Mouse (Mus musculus): Measurements from ENCODE around the gene Echs1. TPM values are rescaled to one million over a fixed set of nuclear protein-coding genes. Genes with fewer than 3 reads are reported as not detected.
A peak's percentile ranks its signal among the peaks of the same experiment; 100 is the strongest.

The Echs1 gene
- polyA plus RNA-seq (2012; rRNA removed), result 90.9 and 98.6 TPM in 2 replicates

DNA sequence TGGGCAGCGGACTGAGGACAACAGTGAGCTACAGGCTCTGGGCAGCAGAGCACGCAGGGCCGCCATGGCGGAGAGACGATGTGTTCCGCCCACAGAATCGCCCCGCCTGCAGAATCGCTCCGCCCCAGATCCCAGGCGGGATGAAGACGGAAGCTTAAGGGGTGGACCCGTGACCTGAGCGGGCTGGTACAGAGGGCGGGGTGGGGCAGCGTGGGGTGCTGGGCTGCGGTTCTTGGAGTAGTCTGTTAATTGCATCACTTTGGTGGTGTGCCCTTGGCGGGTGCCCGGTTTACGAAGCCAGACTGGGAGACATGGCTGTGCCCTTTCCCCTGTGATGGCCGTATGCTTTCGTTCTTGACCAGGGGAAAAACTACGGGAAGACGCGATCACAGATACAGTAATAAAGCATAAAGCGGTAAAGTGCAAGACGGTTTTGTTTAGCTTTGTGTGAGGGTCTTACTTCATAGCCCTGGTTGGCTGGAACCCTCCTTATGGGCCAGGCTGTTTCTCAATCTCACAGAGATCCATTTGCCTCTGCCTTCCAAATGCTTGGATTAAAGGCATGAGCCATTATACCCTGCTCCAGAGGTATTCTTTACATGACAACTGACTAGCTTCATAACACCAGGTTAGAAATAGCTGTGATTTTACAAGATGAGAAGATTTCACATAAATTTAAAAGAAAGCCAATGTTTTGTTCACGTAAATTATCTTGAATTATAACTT lies at the start of gene Echs1:
TSS of gene Echs1 (minus strand) at position 148 of the 726 bp plus-strand sequence.
- TF ChIP-seq CTCF (IDR thresholded peaks at IDR 0.05; ENCODE audit: borderline replicate concordance, insufficient read depth, low read depth, low read length) (no peak), POLR2A (IDR thresholded peaks at IDR 0.05; ENCODE audit: borderline replicate concordance, insufficient read depth, low read length) (peak; percentile 75)
- peak; percentile 88 to 90 for DNase-seq
- WGBS, result 3% methylated on average over 28 of the region's 28 CpGs

DNA sequence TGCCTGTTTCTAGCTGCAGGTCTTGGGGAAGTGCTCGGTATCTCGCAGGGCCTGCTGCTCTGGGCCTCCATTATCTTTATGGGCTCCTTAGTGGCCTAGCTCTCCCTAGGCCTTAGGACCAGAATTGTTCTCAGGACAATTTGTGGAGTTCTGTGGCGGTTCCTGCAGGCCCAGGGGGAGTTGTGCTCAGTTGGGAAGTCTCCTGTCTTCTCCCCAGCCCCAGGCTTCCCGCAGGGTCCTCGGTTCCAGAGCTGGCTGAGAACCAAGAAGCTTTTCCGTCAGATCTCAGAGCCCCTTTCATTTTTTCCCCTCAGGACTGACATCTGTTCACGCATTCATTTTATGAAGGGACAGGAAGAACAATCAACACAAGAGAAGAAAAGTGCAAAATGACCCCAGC lies 48.4 kb upstream of the Echs1 start, which contains the start of gene Olfr522:
TSS of gene Olfr522 (minus strand) at position 101 of the 400 bp plus-strand sequence.
- 52% methylated on average over 7 of the region's 7 CpGs for WGBS
- Histone ChIP-seq H3K27me3 (ENCODE audit: control insufficient read depth, insufficient read depth, low read length) (no peaks in the 10 kb centered on the region), H3K27ac (ENCODE audit: insufficient read depth, low read length) (no peak within 1 kb of the TSS), H3K4me1 (ENCODE audit: control insufficient read depth, insufficient read depth, low read length) (no peaks in the 10 kb centered on the region; the same call in 1 of the 2 replicates), H3K4me3 (replicated peaks; ENCODE audit: insufficient read depth, low read depth, low read length) (no peak within 1 kb of the TSS)
- DNase-seq, result no peak
- no peak for TF ChIP-seq CTCF (IDR thresholded peaks at IDR 0.05; ENCODE audit: borderline replicate concordance, insufficient read depth, low read depth, low read length)
- TF ChIP-seq POLR2A (IDR thresholded peaks at IDR 0.05; ENCODE audit: borderline replicate concordance, insufficient read depth, low read length), result no peak

More for the DNA sequence above, at the start of gene Echs1:
- H3K27me3 ChIP-seq (ENCODE audit: control insufficient read depth, insufficient read depth, low read length), result no peaks in the 10 kb centered on the region
- peaks cover 5% of the 10 kb centered on the region for H3K4me1 ChIP-seq (ENCODE audit: control insufficient read depth, insufficient read depth, low read length)
- peak within 1 kb of the TSS; percentile 94 for H3K4me3 ChIP-seq (replicated peaks; ENCODE audit: insufficient read depth, low read depth, low read length)
- H3K27ac ChIP-seq (ENCODE audit: insufficient read depth, low read length), result peak within 1 kb of the TSS; percentile 86

DNA sequence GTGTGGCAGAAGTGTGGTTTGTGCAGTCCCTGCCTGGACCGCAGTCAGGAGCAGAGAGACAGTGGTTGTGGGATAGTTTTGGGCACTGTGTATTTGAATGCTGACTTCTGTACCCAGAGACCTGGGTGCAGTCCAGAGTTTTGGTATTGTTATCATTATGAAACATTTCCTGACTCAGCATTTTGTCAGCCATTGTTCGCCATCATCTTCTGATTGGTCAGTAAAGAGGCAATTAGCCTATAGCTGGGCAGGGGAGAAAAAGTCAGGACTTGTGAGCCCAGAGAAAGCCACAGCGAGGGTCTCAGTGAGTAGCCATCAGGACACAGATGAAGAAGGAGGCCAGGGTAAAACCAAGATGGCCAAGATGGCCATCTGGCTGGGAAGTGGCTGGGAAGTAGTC lies 44.1 kb upstream of the Echs1 start:
- TF ChIP-seq POLR2A (IDR thresholded peaks at IDR 0.05; ENCODE audit: borderline replicate concordance, insufficient read depth, low read length) (no peak), CTCF (IDR thresholded peaks at IDR 0.05; ENCODE audit: borderline replicate concordance, insufficient read depth, low read depth, low read length) (no peak)
- no peak for DNase-seq
- Histone ChIP-seq H3K27ac (ENCODE audit: insufficient read depth, low read length) (no peak overlapping the region), H3K4me3 (replicated peaks; ENCODE audit: insufficient read depth, low read depth, low read length) (no peak overlapping the region), H3K4me1 (ENCODE audit: control insufficient read depth, insufficient read depth, low read length) (no peaks in the 10 kb centered on the region), H3K27me3 (ENCODE audit: control insufficient read depth, insufficient read depth, low read length) (no peaks in the 10 kb centered on the region)
- WGBS, result 75% methylated on average over 3 of the region's 3 CpGs

DNA sequence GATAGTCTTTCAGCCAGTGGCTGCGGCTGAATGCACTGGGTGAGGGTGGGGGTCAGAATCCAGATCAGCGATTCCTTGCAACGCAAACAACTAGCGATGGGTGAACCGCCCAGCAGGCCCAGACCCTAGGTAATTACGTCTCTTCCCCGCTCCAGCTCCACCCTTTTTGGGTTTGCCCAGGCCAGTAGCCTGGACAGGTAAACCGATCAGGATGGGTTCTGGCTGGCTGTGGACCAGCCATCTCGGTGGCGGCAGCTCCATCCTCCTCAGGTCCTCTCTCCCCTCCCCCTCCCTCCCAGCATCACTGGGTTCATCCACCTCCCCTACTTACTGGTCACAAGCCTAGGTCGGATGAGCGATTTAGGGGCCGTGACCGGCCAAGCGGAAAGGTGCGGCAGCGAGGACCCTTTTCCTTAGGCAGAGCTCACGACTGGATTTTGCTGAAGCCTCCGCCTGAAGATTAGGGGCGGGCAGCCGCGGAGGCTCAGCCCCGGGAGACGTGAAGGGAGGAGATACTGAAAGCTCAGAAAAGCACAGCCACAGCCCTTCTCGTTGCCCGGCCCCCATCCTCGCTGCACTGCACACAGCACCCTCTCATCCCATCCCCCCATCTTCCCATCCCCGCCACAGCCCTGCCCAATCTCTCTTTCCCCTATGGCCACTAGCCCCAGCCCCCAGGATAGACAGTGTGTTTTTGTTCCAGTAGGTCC lies 38.1 kb upstream of the Echs1 start, which contains the start of gene Sprn:
TSS of gene Sprn (minus strand) at position 660 of the 710 bp plus-strand sequence.
- DNase-seq, result peak; percentile 79 to 81
- Histone ChIP-seq H3K4me1 (ENCODE audit: control insufficient read depth, insufficient read depth, low read length) (peaks cover 6% of the 10 kb centered on the region; the same call in 1 of the 2 replicates), H3K27me3 (ENCODE audit: control insufficient read depth, insufficient read depth, low read length) (no peaks in the 10 kb centered on the region), H3K27ac (ENCODE audit: insufficient read depth, low read length) (peak within 1 kb of the TSS; percentile 91), H3K4me3 (replicated peaks; ENCODE audit: insufficient read depth, low read depth, low read length) (peak within 1 kb of the TSS; percentile 94)
- TF ChIP-seq CTCF (IDR thresholded peaks at IDR 0.05; ENCODE audit: borderline replicate concordance, insufficient read depth, low read depth, low read length) (no peak), POLR2A (IDR thresholded peaks at IDR 0.05; ENCODE audit: borderline replicate concordance, insufficient read depth, low read length) (0 out of 2 replicates have a peak, but pooled peaks have one; percentile 34)
- WGBS, result 1% methylated on average over 28 of the region's 28 CpGs

DNA sequence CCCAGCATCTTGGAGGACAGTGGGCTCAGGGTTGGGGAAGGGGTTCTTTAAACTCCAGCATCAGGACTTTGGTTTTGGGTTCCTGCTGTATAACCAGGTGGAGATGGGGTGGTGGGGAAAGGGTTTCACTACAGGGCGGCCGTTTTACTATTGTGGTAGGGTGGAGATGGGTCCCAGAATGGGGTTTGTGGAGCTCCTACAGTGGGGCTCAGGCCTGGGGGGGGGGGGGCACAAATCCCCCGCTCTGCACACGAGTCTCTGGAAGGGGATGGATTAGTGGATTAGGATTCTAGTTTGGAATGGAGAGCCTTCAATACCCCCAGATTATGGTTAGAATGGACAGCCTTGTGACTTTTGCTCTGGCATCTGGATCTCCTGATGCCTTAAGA lies 37.5 kb upstream of the Echs1 start:
- 8% methylated on average over 4 of the region's 4 CpGs for WGBS
- H3K4me3 ChIP-seq (replicated peaks; ENCODE audit: insufficient read depth, low read depth, low read length), result peak overlapping the region; percentile 94
- TF ChIP-seq CTCF (IDR thresholded peaks at IDR 0.05; ENCODE audit: borderline replicate concordance, insufficient read depth, low read depth, low read length), result no peak
- no peak for TF ChIP-seq POLR2A (IDR thresholded peaks at IDR 0.05; ENCODE audit: borderline replicate concordance, insufficient read depth, low read length)
- peaks cover 6% of the 10 kb centered on the region; the same call in 1 of the 2 replicates for H3K4me1 ChIP-seq (ENCODE audit: control insufficient read depth, insufficient read depth, low read length)
- peak overlapping the region; percentile 91 for H3K27ac ChIP-seq (ENCODE audit: insufficient read depth, low read length)
- no peaks in the 10 kb centered on the region for H3K27me3 ChIP-seq (ENCODE audit: control insufficient read depth, insufficient read depth, low read length)
- no peak for DNase-seq

DNA sequence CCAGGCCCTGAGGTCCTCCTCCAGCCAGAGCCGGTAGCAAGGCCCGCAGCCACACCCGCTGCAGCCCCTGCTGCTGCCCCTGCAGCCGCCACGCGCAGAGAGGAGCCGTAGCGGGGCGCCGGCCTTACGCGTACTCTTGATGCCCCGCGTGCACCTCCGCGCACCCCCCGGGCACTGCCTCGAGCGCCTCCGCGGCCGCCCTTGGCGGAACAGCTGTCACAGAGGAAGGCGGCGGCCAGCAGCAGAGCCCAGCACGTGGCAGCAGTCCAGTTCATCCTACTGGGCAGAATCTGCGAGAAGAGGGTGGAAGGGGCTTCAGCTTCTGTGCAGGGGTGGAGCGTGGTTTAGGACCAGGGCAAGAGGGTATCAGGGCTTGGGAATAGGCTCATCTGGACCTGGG lies 37.1 kb upstream of the Echs1 start:
- DNase-seq, result peak; percentile 68 to 77
- Histone ChIP-seq H3K27me3 (ENCODE audit: control insufficient read depth, insufficient read depth, low read length) (no peaks in the 10 kb centered on the region), H3K27ac (ENCODE audit: insufficient read depth, low read length) (peak overlapping the region; percentile 86), H3K4me3 (replicated peaks; ENCODE audit: insufficient read depth, low read depth, low read length) (peak overlapping the region; percentile 94), H3K4me1 (ENCODE audit: control insufficient read depth, insufficient read depth, low read length) (peaks cover 6% of the 10 kb centered on the region; the same call in 1 of the 2 replicates)
- TF ChIP-seq CTCF (IDR thresholded peaks at IDR 0.05; ENCODE audit: borderline replicate concordance, insufficient read depth, low read depth, low read length) (no peak), POLR2A (IDR thresholded peaks at IDR 0.05; ENCODE audit: borderline replicate concordance, insufficient read depth, low read length) (no peak)
- under 1% methylated on average over 28 of the region's 28 CpGs for WGBS

DNA sequence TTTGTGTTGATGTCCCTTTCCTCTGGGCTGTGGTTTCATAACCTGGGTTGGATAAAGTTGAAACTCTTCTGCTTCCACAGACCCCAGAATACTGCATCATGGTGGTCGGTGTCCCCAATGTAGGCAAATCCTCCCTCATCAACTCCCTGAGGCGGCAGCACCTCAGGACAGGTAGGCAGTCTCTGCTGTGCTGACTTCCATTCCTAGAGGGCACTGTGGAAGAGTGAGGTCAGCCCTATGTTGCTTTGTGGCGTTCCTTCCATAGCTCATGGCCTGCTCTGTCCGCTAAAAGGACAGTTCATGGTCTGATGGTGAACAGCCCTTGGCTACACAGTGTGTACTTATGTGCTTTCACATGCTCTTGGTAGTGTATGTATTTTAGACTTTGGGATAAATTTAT lies 28.3 kb upstream of the Echs1 start:
- Histone ChIP-seq H3K27me3 (ENCODE audit: control insufficient read depth, insufficient read depth, low read length) (no peaks in the 10 kb centered on the region), H3K4me1 (ENCODE audit: control insufficient read depth, insufficient read depth, low read length) (no peaks in the 10 kb centered on the region), H3K4me3 (replicated peaks; ENCODE audit: insufficient read depth, low read depth, low read length) (no peak overlapping the region), H3K27ac (ENCODE audit: insufficient read depth, low read length) (no peak overlapping the region)
- no peak for DNase-seq
- TF ChIP-seq CTCF (IDR thresholded peaks at IDR 0.05; ENCODE audit: borderline replicate concordance, insufficient read depth, low read depth, low read length), result no peak
- no peak for TF ChIP-seq POLR2A (IDR thresholded peaks at IDR 0.05; ENCODE audit: borderline replicate concordance, insufficient read depth, low read length)
- 85% methylated on average over 4 of the region's 4 CpGs for WGBS

All from cerebellum, adult 2 months (tissue).